Mouse (Mus musculus): Measurements from ENCODE around the gene Dph6. TPM values are rescaled to one million over a fixed set of nuclear protein-coding genes. Genes with fewer than 3 reads are reported as not detected.
A peak's percentile ranks its signal among the peaks of the same experiment; 100 is the strongest.
"Not testable (repeated sequence)": the region's sequence is repeated elsewhere in the genome, so short reads cannot be mapped to it uniquely, and the experiment has no call there.

Gene Dph6
- total RNA-seq (2021), result 10 to 100 TPM; 13.0 to 13.2 TPM
- long read RNA-seq, transcript Dph6-203 (9 exons, 2,734 nt), result major isoform, 10 of 15 reads
- long read RNA-seq, partial matches to known transcripts, result 1 of 15 reads
- long read RNA-seq, other reads (novel, unspliced or antisense), result 0 of 15 reads

- DNase-seq (ENCODE audit: low spot score in 2 of 2), result peak; percentile 72 to 87
Measured at GRCm38 (mm10) chr2:114654365-114655239, at the start of gene Dph6. TSS of gene Dph6 (minus strand) at chr2:114654964.

GRCm38 (mm10) chr2:114700966-114701685 is 46.4 kb upstream of the Dph6 start:
- DNase-seq (ENCODE audit: low spot score in 2 of 2), result no peak

GRCm38 (mm10) chr2:114691607-114692006 is 36.8 kb upstream of the Dph6 start:
- no peak for DNase-seq (ENCODE audit: low spot score in 2 of 2)

- DNase-seq (ENCODE audit: low spot score in 2 of 2), result no peak
Measured at GRCm38 (mm10) chr2:114687483-114687882, 32.7 kb upstream of the Dph6 start.

GRCm38 (mm10) chr2:114687081-114687480 is 32.3 kb upstream of the Dph6 start:
- peak; percentile 29 to 82 for DNase-seq (ENCODE audit: low spot score in 2 of 2)

GRCm38 (mm10) chr2:114673831-114674230 is 19.1 kb upstream of the Dph6 start:
- DNase-seq (ENCODE audit: low spot score in 2 of 2), result no peak

- DNase-seq (ENCODE audit: low spot score in 2 of 2), result no peak
Measured at GRCm38 (mm10) chr2:114670983-114671382, 16.2 kb upstream of the Dph6 start.

- no peak for DNase-seq (ENCODE audit: low spot score in 2 of 2)
Measured at GRCm38 (mm10) chr2:114658954-114659353, 4.2 kb upstream of the Dph6 start.

- no peak for DNase-seq (ENCODE audit: low spot score in 2 of 2)
Measured at GRCm38 (mm10) chr2:114646240-114646639, 8.5 kb downstream of the Dph6 start.

- DNase-seq (ENCODE audit: low spot score in 2 of 2), result no peak
Measured at GRCm38 (mm10) chr2:114643832-114644231, 10.9 kb downstream of the Dph6 start.

GRCm38 (mm10) chr2:114624683-114625082 is 30.1 kb downstream of the Dph6 start:
- no peak for DNase-seq (ENCODE audit: low spot score in 2 of 2)

GRCm38 (mm10) chr2:114622550-114622939 is 32.2 kb downstream of the Dph6 start:
- DNase-seq (ENCODE audit: low spot score in 2 of 2), result no peak

- peak in 1 of 2 experiments; percentile 50 for DNase-seq (ENCODE audit: low spot score in 2 of 2)
Measured at GRCm38 (mm10) chr2:114621781-114622549, 32.8 kb downstream of the Dph6 start.

- DNase-seq (ENCODE audit: low spot score in 2 of 2), result no peak
Measured at GRCm38 (mm10) chr2:114611576-114611975, 43.2 kb downstream of the Dph6 start.

GRCm38 (mm10) chr2:114610110-114610509 is 44.7 kb downstream of the Dph6 start:
- DNase-seq (ENCODE audit: low spot score in 2 of 2), result no peak

GRCm38 (mm10) chr2:114605202-114605601 is 49.6 kb downstream of the Dph6 start:
- DNase-seq (ENCODE audit: low spot score in 2 of 2), result not testable (repeated sequence)

- DNase-seq (ENCODE audit: low spot score in 2 of 2), result no peak
Measured at GRCm38 (mm10) chr2:114601174-114601573, 53.6 kb downstream of the Dph6 start.

GRCm38 (mm10) chr2:114599793-114600192 is 55.0 kb downstream of the Dph6 start:
- no peak for DNase-seq (ENCODE audit: low spot score in 2 of 2)

GRCm38 (mm10) chr2:114593393-114593792 is 61.4 kb downstream of the Dph6 start:
- DNase-seq (ENCODE audit: low spot score in 2 of 2), result no peak

GRCm38 (mm10) chr2:114580714-114581113 is 74.0 kb downstream of the Dph6 start:
- DNase-seq (ENCODE audit: low spot score in 2 of 2), result no peak

GRCm38 (mm10) chr2:114543000-114543622 is 111.7 kb downstream of the Dph6 start:
- peak in 1 of 2 experiments; percentile 7 for DNase-seq (ENCODE audit: low spot score in 2 of 2)
